Mouse (Mus musculus) heart, adult 2 months (tissue): Measurements from ENCODE around the gene Klhdc10.

ENCODE experiments used
- CTCF ChIP-seq: fragments of 200-600 bp; IDR thresholded peaks from 2 replicates; pipeline ENCODE4 v1.8.1; 2022; ENCODE audit warnings: antibody characterized with exemption, mild to moderate bottlenecking, moderate library complexity
- EP300 ChIP-seq: fragments of 200-500 bp; IDR thresholded peaks from 2 replicates; pipeline ENCODE4 v1.6.1; 2011; ENCODE audit warnings: low read depth, low read length, control low read depth; ENCODE audit not compliant: insufficient read depth
- POLR2A ChIP-seq: fragments of 200-500 bp; IDR thresholded peaks from 2 replicates; pipeline ENCODE4 v1.6.1; 2011; ENCODE audit warnings: mild to moderate bottlenecking, low read depth, low read length, control low read depth; ENCODE audit not compliant: insufficient read depth

GRCm38 (mm10) chr6:30408276-30408675 is 6.6 kb downstream of the Klhdc10 start:
- TF ChIP-seq POLR2A, result no peak
- no peak for TF ChIP-seq CTCF
- no peak for TF ChIP-seq EP300
